Mouse (Mus musculus): ENCODE measurements at regions not wholly inside any gene's neighbourhood (a gene's known extent, or its start where the extent isn't known, plus 50 kb on each side); places are given as distances from the start of the nearest gene placed in this dataset.

DNA sequence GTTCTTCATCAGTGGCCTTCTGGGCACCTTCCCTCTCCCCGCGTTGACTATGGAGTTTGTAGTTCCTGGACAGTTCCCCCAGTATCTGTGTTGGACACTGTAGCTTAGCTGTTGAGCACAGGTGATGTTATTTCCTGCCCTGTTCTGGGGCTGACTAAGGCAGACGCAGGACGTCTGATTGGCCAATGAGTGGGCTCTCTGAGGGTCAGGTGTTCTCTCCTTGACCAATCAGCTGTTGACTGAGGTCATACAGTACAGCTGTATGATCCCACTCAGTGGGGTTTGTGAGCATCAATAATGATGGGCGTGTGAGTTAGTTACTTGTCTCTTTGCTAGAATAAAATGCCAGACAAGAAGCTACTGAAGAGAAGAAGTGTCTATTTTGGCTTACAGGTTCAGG lies 91.6 kb upstream of the Zc3h12a start:
- 89% methylated on average over 5 of the region's 5 CpGs for WGBS
- Histone ChIP-seq H3K27ac (no peak overlapping the region), H3K36me3 (no peaks in the 10 kb centered on the region), H3K4me2 (no peak overlapping the region), H3K9ac (no peak overlapping the region), H3K9me3 (peaks cover 8% of the 10 kb centered on the region; the same call in 1 of the 2 replicates), H3K4me1 (no peaks in the 10 kb centered on the region), H3K27me3 (peaks cover 6% of the 10 kb centered on the region; the same call in 1 of the 2 replicates), H3K4me3 (no peak overlapping the region)
- no peak for ATAC-seq (ENCODE audit: insufficient number of reproducible peaks, insufficient read depth, low FRiP score, low TSS enrichment, low read depth)

DNA sequence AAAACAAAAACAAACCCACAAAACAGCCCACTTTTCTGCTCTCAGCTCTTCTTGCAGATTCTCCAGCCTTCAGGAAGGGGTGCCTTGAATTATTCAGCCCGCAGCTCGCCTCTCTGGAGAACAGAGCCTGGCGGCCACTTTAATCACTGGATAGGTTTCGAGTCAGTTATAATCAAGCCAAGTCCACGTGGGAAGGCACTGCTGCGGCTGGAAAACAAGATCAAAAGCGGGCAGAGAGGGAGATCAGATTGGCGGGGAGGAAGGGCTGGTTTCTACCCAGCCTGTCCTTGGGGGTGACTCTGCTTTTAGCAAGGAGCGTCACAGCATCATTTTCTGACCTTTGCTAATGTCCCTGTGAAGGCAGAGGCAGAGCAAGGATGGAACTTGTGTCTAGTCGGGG lies 86.7 kb upstream of the Zc3h12a start:
- peaks cover 8% of the 10 kb centered on the region; the same call in 1 of the 2 replicates for H3K9me3 ChIP-seq
- H3K27ac ChIP-seq, result no peak overlapping the region; the same call in 1 of the 2 replicates
- no peak overlapping the region for H3K4me2 ChIP-seq
- H3K4me3 ChIP-seq, result no peak overlapping the region
- no peaks in the 10 kb centered on the region for H3K36me3 ChIP-seq
- peaks cover 3% of the 10 kb centered on the region; the same call in 1 of the 2 replicates for H3K27me3 ChIP-seq
- 44% methylated on average over 10 of the region's 10 CpGs for WGBS
- peaks cover 13% of the 10 kb centered on the region for H3K4me1 ChIP-seq
- H3K9ac ChIP-seq, result no peak overlapping the region
- ATAC-seq (ENCODE audit: insufficient number of reproducible peaks, insufficient read depth, low FRiP score, low TSS enrichment, low read depth), result no peak

- Histone ChIP-seq H3K4me2 (no peak overlapping the region), H3K27ac (no peak overlapping the region), H3K27me3 (peaks cover 3% of the 10 kb centered on the region; the same call in 1 of the 2 replicates), H3K36me3 (no peaks in the 10 kb centered on the region), H3K4me1 (peaks cover 13% of the 10 kb centered on the region), H3K4me3 (no peak overlapping the region), H3K9ac (no peak overlapping the region), H3K9me3 (peaks cover 8% of the 10 kb centered on the region; the same call in 1 of the 2 replicates)
- ATAC-seq (ENCODE audit: insufficient number of reproducible peaks, insufficient read depth, low FRiP score, low TSS enrichment, low read depth), result no peak
- 63% methylated on average over 7 of the region's 7 CpGs for WGBS
Measured at GRCm38 (mm10) chr4:125212176-125212530, 84.5 kb upstream of the Zc3h12a start.

GRCm38 (mm10) chr4:125211459-125212175 lies 84.0 kb upstream of the Zc3h12a start:
- no peaks in the 10 kb centered on the region for H3K36me3 ChIP-seq
- peaks cover 3% of the 10 kb centered on the region; the same call in 1 of the 2 replicates for H3K27me3 ChIP-seq
- 36% methylated on average over 4 of the region's 4 CpGs for WGBS
- ATAC-seq (ENCODE audit: insufficient number of reproducible peaks, insufficient read depth, low FRiP score, low TSS enrichment, low read depth), result no peak
- H3K27ac ChIP-seq, result no peak overlapping the region
- H3K4me2 ChIP-seq, result no peak overlapping the region
- no peak overlapping the region for H3K4me3 ChIP-seq
- H3K9ac ChIP-seq, result no peak overlapping the region
- H3K9me3 ChIP-seq, result peaks cover 8% of the 10 kb centered on the region; the same call in 1 of the 2 replicates
- H3K4me1 ChIP-seq, result peaks cover 13% of the 10 kb centered on the region

- Histone ChIP-seq H3K4me3 (no peak overlapping the region), H3K4me2 (no peak overlapping the region), H3K4me1 (peaks cover 13% of the 10 kb centered on the region), H3K9ac (no peak overlapping the region), H3K36me3 (no peaks in the 10 kb centered on the region), H3K27me3 (peaks cover 3% of the 10 kb centered on the region; the same call in 1 of the 2 replicates), H3K27ac (no peak overlapping the region), H3K9me3 (peaks cover 2% of the 10 kb centered on the region; the same call in 1 of the 2 replicates)
- no peak for ATAC-seq (ENCODE audit: insufficient number of reproducible peaks, insufficient read depth, low FRiP score, low TSS enrichment, low read depth)
- 79% methylated on average over 6 of the region's 6 CpGs for WGBS
Measured at GRCm38 (mm10) chr4:125210719-125211118, 83.1 kb upstream of the Zc3h12a start.

DNA sequence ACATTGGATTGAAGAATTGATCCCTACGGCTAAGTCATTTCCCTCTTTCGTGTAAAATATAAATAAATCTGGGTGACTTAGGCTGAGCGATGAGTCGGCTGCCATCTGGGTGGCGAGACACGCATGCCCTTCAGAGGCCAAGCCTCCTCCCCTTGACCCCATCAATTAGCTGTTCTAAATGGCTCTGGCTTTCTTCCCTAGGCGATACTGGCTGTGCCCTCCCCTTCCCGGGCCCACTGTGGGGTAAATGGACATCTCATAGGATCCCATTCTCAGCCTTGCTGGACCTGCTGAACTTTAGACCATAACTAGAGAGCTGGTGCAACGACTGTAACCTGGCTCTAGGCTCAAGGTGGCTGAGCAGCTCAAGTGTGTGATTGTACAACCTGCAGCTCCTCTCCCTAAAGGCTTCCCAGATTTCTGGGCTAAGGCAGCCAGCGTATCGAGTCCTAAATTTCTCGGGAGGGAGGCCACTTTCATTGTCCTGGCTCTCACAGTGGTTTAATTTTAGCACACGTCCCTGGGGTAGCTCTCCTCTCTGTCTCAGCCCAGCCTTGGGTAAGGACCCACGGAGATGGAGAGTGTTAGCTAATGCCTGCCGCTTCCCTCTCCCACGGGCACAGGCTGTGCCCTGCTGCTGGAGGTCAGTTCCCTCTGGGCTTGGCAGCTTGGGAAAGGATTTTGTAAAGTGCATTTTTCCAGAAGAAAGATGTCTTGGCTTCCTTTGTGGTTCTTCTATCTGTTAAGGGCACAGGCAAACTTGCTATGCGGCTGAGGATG lies 80.7 kb upstream of the Zc3h12a start:
- Histone ChIP-seq H3K9me3 (no peaks in the 10 kb centered on the region), H3K4me2 (no peak overlapping the region), H3K27me3 (peaks cover 3% of the 10 kb centered on the region; the same call in 1 of the 2 replicates), H3K36me3 (no peaks in the 10 kb centered on the region), H3K9ac (no peak overlapping the region), H3K4me3 (no peak overlapping the region), H3K4me1 (peaks cover 11% of the 10 kb centered on the region), H3K27ac (no peak overlapping the region)
- 66% methylated on average over 17 of the region's 17 CpGs for WGBS
- ATAC-seq (ENCODE audit: insufficient number of reproducible peaks, insufficient read depth, low FRiP score, low TSS enrichment, low read depth), result no peak

- Histone ChIP-seq H3K27me3 (peaks cover 24% of the 10 kb centered on the region), H3K9me3 (no peaks in the 10 kb centered on the region), H3K9ac (no peak overlapping the region), H3K36me3 (no peaks in the 10 kb centered on the region), H3K27ac (no peak overlapping the region), H3K4me3 (no peak overlapping the region), H3K4me1 (no peaks in the 10 kb centered on the region), H3K4me2 (no peak overlapping the region)
- no peak for ATAC-seq (ENCODE audit: insufficient number of reproducible peaks, insufficient read depth, low FRiP score, low TSS enrichment, low read depth)
- WGBS, result 80% methylated on average over 8 of the region's 8 CpGs
Measured at GRCm38 (mm10) chr4:125203521-125203920, 75.9 kb upstream of the Zc3h12a start.

GRCm38 (mm10) chr4:125201638-125202325 lies 74.1 kb upstream of the Zc3h12a start:
- H3K9me3 ChIP-seq, result no peaks in the 10 kb centered on the region
- no peaks in the 10 kb centered on the region for H3K4me1 ChIP-seq
- H3K27ac ChIP-seq, result no peak overlapping the region
- no peak for ATAC-seq (ENCODE audit: insufficient number of reproducible peaks, insufficient read depth, low FRiP score, low TSS enrichment, low read depth)
- H3K4me2 ChIP-seq, result no peak overlapping the region
- WGBS, result 77% methylated on average over 12 of the region's 12 CpGs
- no peak overlapping the region for H3K4me3 ChIP-seq
- no peaks in the 10 kb centered on the region for H3K36me3 ChIP-seq
- H3K27me3 ChIP-seq, result peaks cover 28% of the 10 kb centered on the region
- H3K9ac ChIP-seq, result no peak overlapping the region

- no peaks in the 10 kb centered on the region for H3K36me3 ChIP-seq
- H3K27ac ChIP-seq, result no peak overlapping the region
- no peak overlapping the region for H3K9ac ChIP-seq
- ATAC-seq (ENCODE audit: insufficient number of reproducible peaks, insufficient read depth, low FRiP score, low TSS enrichment, low read depth), result no peak
- no peak overlapping the region for H3K4me3 ChIP-seq
- H3K9me3 ChIP-seq, result no peaks in the 10 kb centered on the region
- peaks cover 38% of the 10 kb centered on the region for H3K27me3 ChIP-seq
- no peaks in the 10 kb centered on the region for H3K4me1 ChIP-seq
- WGBS, result 65% methylated on average over 5 of the region's 5 CpGs
- H3K4me2 ChIP-seq, result no peak overlapping the region
Measured at GRCm38 (mm10) chr4:125200762-125201161, 73.1 kb upstream of the Zc3h12a start.

DNA sequence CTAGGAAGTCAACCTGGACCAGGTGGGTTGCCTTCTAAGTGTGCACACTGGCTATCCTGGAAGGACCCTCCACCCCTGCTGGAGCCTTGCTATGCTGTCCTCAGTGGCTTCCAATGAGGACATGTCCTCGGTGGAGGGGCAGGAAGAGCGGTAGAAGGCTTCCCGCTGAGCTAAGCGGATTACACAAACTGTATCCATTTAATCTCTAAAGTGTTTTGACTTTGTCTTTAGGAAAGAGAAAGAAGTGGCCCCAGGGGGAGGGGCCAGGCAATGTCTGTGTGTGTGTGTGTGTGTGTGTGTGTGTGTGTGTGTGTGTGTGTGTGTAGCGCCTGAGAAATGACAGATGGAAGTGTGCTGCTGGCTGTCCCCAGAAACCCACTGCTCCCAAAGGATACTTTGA lies 71.6 kb upstream of the Zc3h12a start:
- Histone ChIP-seq H3K4me3 (no peak overlapping the region), H3K27ac (no peak overlapping the region), H3K9ac (no peak overlapping the region), H3K27me3 (peaks cover 53% of the 10 kb centered on the region), H3K4me2 (no peak overlapping the region), H3K36me3 (no peaks in the 10 kb centered on the region), H3K4me1 (peaks cover 3% of the 10 kb centered on the region; the same call in 1 of the 2 replicates), H3K9me3 (no peaks in the 10 kb centered on the region)
- ATAC-seq (ENCODE audit: insufficient number of reproducible peaks, insufficient read depth, low FRiP score, low TSS enrichment, low read depth), result no peak
- 41% methylated on average over 5 of the region's 5 CpGs for WGBS

GRCm38 (mm10) chr4:125195901-125196435 lies 68.3 kb upstream of the Zc3h12a start:
- Histone ChIP-seq H3K36me3 (no peaks in the 10 kb centered on the region), H3K27me3 (peaks cover 55% of the 10 kb centered on the region), H3K9ac (no peak overlapping the region), H3K4me3 (no peak overlapping the region), H3K4me1 (peaks cover 3% of the 10 kb centered on the region; the same call in 1 of the 2 replicates), H3K4me2 (no peak overlapping the region), H3K27ac (no peak overlapping the region), H3K9me3 (no peaks in the 10 kb centered on the region)
- 66% methylated on average over 7 of the region's 7 CpGs for WGBS
- no peak for ATAC-seq (ENCODE audit: insufficient number of reproducible peaks, insufficient read depth, low FRiP score, low TSS enrichment, low read depth)
